Mouse (Mus musculus): ENCODE measurements around the gene Tm7sf2. TPM values are rescaled to one million over a fixed set of nuclear protein-coding genes. Genes with fewer than 3 reads are reported as not detected.

Gene Tm7sf2
- polyA plus RNA-seq, 1 experiment from 2014 or later: 9.2 TPM

GRCm38 (mm10) chr19:6088841-6089240 lies 20.7 kb upstream of the Tm7sf2 start:
- Histone ChIP-seq H3K27ac (ENCODE audit: poor library complexity, severe bottlenecking) (no peak overlapping the region), H3K4me1 (replicated peaks) (peaks cover 10% of the 10 kb centered on the region), H3K4me2 (no peak overlapping the region), H3K27me3 (replicated peaks) (no peaks in the 10 kb centered on the region), H3K4me3 (no peak overlapping the region), H3K9ac (no peak overlapping the region), H3K9me3 (replicated peaks) (no peaks in the 10 kb centered on the region), H3K36me3 (peaks cover 61% of the 10 kb centered on the region)
- ATAC-seq (ENCODE audit: insufficient number of reproducible peaks, low FRiP score): no peak
- 94% methylated on average over 13 of the region's 13 CpGs for WGBS

DNA sequence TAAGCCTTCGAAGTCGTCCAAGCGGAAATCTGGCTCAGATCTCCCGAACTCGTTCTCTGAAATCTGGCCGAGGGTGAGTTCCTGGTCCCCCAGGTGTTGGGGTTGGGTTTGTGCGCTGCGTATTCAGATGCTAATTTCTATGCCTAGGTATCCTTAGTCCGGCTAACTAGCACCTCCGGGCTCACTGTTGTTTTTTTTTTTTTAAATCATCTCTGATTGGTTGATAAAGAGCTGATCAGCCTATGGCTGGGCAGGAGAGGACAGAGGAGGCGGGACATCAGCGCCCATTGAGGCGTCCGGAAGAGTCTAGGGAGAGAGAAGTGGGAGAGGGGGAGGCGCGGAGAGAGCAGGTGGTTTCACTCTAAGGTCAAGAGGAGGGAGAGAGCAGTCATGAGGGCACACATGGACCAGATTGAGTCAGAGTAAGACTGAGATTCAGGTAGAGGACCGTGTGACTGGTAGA lies 17.3 kb upstream of the Tm7sf2 start:
- peak overlapping the region; percentile 53; the same call in 1 of the 2 replicates for H3K27ac ChIP-seq (ENCODE audit: poor library complexity, severe bottlenecking)
- H3K9me3 ChIP-seq (replicated peaks): no peaks in the 10 kb centered on the region
- peak overlapping the region; percentile 86 for H3K4me2 ChIP-seq
- ATAC-seq (ENCODE audit: insufficient number of reproducible peaks, low FRiP score): peak; percentile 80
- peak overlapping the region; percentile 83 for H3K4me3 ChIP-seq
- peak overlapping the region; percentile 81 for H3K9ac ChIP-seq
- peaks cover 17% of the 10 kb centered on the region for H3K4me1 ChIP-seq (replicated peaks)
- H3K36me3 ChIP-seq: peaks cover 55% of the 10 kb centered on the region
- WGBS: under 1% methylated on average over 17 of the region's 17 CpGs
- no peaks in the 10 kb centered on the region for H3K27me3 ChIP-seq (replicated peaks)

GRCm38 (mm10) chr19:6084478-6085248 lies 16.5 kb upstream of the Tm7sf2 start, which contains the start of the genes Zfpl1 and Cdca5:
Gene Zfpl1 (minus strand): TSS chr19:6084956.
Gene Cdca5 (plus strand): TSS chr19:6084983.
- H3K9me3 ChIP-seq (replicated peaks): no peaks in the 10 kb centered on the region
- under 1% methylated on average over 58 of the region's 58 CpGs for WGBS
- peak within 1 kb of the TSS; percentile 53; the same call in 1 of the 2 replicates for H3K27ac ChIP-seq (ENCODE audit: poor library complexity, severe bottlenecking)
- peaks cover 17% of the 10 kb centered on the region for H3K4me1 ChIP-seq (replicated peaks)
- H3K9ac ChIP-seq: peak within 1 kb of the TSS; percentile 81
- peak within 1 kb of the TSS; percentile 91 for H3K4me2 ChIP-seq
- peak; percentile 93 for ATAC-seq (ENCODE audit: insufficient number of reproducible peaks, low FRiP score)
- H3K36me3 ChIP-seq: peaks cover 55% of the 10 kb centered on the region
- peak within 1 kb of the TSS; percentile 83 for H3K4me3 ChIP-seq
- no peaks in the 10 kb centered on the region for H3K27me3 ChIP-seq (replicated peaks)

GRCm38 (mm10) chr19:6082156-6082555 lies 14.0 kb upstream of the Tm7sf2 start, which contains the start of gene Gm28374:
Gene Gm28374 (minus strand): TSS chr19:6082256.
- ATAC-seq (ENCODE audit: insufficient number of reproducible peaks, low FRiP score): no peak
- Histone ChIP-seq H3K4me3 (no peak within 1 kb of the TSS), H3K36me3 (peaks cover 32% of the 10 kb centered on the region), H3K27me3 (replicated peaks) (no peaks in the 10 kb centered on the region), H3K4me1 (replicated peaks) (peaks cover 17% of the 10 kb centered on the region), H3K4me2 (no peak within 1 kb of the TSS), H3K9me3 (replicated peaks) (no peaks in the 10 kb centered on the region), H3K9ac (no peak within 1 kb of the TSS), H3K27ac (ENCODE audit: poor library complexity, severe bottlenecking) (no peak within 1 kb of the TSS)
- WGBS: 83% methylated on average over 9 of the region's 9 CpGs

DNA sequence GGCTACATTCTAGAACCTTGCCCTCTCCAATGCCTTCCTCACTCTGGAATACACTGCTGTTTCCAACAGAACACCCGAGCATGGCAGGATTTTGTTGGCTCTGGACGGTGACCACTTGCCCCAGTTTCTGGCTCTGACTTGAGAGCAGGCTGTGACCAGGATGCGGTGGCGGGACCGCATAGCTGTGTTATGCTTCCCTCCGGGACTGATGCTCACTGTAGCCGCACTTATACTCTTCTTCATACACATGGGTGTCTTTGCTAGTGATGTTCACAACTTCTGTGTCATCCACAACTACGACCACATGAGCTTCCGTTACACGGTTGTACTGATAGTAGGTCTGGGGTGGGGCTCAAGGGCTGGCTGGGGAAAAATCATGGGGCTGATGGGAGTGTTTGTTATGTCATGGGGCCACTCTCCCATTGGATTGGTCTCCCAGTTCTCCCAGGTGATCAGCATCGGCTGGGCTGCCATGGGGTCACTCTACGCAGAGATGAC lies 11.9 kb upstream of the Tm7sf2 start, which contains the start of gene Tmem262:
Tmem262 (plus strand) TSS at position 51 of the 498 bp plus-strand sequence.
- WGBS: 92% methylated on average over 12 of the region's 12 CpGs
- Histone ChIP-seq H3K9ac (no peak within 1 kb of the TSS), H3K27ac (ENCODE audit: poor library complexity, severe bottlenecking) (no peak within 1 kb of the TSS), H3K27me3 (replicated peaks) (no peaks in the 10 kb centered on the region), H3K4me2 (no peak within 1 kb of the TSS), H3K4me1 (replicated peaks) (peaks cover 20% of the 10 kb centered on the region), H3K9me3 (replicated peaks) (no peaks in the 10 kb centered on the region), H3K36me3 (peaks cover 39% of the 10 kb centered on the region), H3K4me3 (no peak within 1 kb of the TSS)
- ATAC-seq (ENCODE audit: insufficient number of reproducible peaks, low FRiP score): no peak

- ATAC-seq (ENCODE audit: insufficient number of reproducible peaks, low FRiP score): peak; percentile 79
- Histone ChIP-seq H3K36me3 (peaks cover 54% of the 10 kb centered on the region), H3K9ac (peak within 1 kb of the TSS; percentile 79), H3K4me1 (replicated peaks) (peaks cover 8% of the 10 kb centered on the region), H3K4me3 (peak within 1 kb of the TSS; percentile 79), H3K27ac (ENCODE audit: poor library complexity, severe bottlenecking) (peak within 1 kb of the TSS; percentile 67), H3K9me3 (replicated peaks) (no peaks in the 10 kb centered on the region), H3K27me3 (replicated peaks) (no peaks in the 10 kb centered on the region), H3K4me2 (peak within 1 kb of the TSS; percentile 85)
- WGBS: 1% methylated on average over 33 of the region's 33 CpGs
These were observed 8.6 kb upstream of the Tm7sf2 start, which contains the start of gene Vps51 for GRCm38 (mm10) chr19:6076564-6077393. Gene Vps51 (minus strand): TSS chr19:6077231.

DNA sequence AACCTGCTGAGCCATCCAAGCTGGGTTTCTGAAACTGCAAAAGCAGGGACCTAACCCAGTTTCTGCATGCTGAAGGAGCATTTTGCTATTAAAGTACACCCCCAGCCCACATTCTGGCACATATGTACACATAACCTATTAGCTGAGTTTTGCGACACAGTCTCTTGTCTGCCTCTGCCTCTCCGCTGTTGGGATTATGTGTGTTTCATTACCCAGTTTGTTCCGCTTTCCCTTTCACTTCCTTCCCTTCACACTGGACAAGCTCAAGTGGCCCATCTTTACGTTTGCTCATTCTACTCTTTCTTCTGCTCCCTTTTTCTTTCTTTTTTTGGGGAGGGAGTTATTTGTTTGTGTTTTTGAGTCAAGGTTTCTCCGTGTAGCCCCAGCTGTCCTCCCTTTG lies 5.7 kb upstream of the Tm7sf2 start:
- ATAC-seq (ENCODE audit: insufficient number of reproducible peaks, low FRiP score): no peak
- WGBS: 87% methylated on average over 5 of the region's 5 CpGs
- Histone ChIP-seq H3K27ac (ENCODE audit: poor library complexity, severe bottlenecking) (no peak overlapping the region), H3K9me3 (replicated peaks) (no peaks in the 10 kb centered on the region), H3K4me3 (no peak overlapping the region), H3K9ac (no peak overlapping the region), H3K36me3 (peaks cover 61% of the 10 kb centered on the region), H3K27me3 (replicated peaks) (no peaks in the 10 kb centered on the region), H3K4me2 (no peak overlapping the region), H3K4me1 (replicated peaks) (peaks cover 8% of the 10 kb centered on the region)

DNA sequence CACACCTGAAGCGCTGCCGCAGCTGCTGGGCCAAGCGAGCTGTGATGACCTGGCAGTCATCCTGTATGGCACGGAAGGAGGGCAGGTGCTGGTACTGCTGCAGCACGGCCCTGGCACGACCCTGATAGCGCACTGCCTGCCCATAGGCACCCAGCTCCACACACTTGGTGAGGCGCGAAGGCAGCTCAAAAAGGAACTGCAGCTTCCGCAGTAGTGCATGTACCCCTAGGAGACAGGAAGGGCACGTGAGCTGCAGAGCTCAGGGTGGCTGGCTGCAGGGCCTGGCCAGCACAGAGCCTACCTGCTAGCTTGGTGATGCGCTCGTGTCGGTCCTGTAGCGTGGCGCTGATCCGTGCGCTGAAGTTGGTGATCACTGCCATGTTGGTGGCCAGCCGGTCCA lies 3.1 kb upstream of the Tm7sf2 start:
- Histone ChIP-seq H3K4me3 (no peak overlapping the region), H3K9me3 (replicated peaks) (no peaks in the 10 kb centered on the region), H3K27ac (ENCODE audit: poor library complexity, severe bottlenecking) (no peak overlapping the region), H3K27me3 (replicated peaks) (no peaks in the 10 kb centered on the region), H3K4me1 (replicated peaks) (peaks cover 22% of the 10 kb centered on the region), H3K9ac (no peak overlapping the region), H3K4me2 (no peak overlapping the region), H3K36me3 (peaks cover 66% of the 10 kb centered on the region)
- ATAC-seq (ENCODE audit: insufficient number of reproducible peaks, low FRiP score): no peak
- WGBS: 87% methylated on average over 19 of the region's 19 CpGs

GRCm38 (mm10) chr19:6070571-6071250 lies 2.5 kb upstream of the Tm7sf2 start:
- WGBS: 85% methylated on average over 31 of the region's 31 CpGs
- no peak for ATAC-seq (ENCODE audit: insufficient number of reproducible peaks, low FRiP score)

GRCm38 (mm10) chr19:6069851-6070250 lies 1.7 kb upstream of the Tm7sf2 start:
- Histone ChIP-seq H3K9ac (no peak overlapping the region), H3K4me3 (no peak overlapping the region), H3K9me3 (replicated peaks) (no peaks in the 10 kb centered on the region), H3K4me1 (replicated peaks) (peaks cover 20% of the 10 kb centered on the region), H3K27me3 (replicated peaks) (no peaks in the 10 kb centered on the region), H3K27ac (ENCODE audit: poor library complexity, severe bottlenecking) (no peak overlapping the region), H3K36me3 (peaks cover 53% of the 10 kb centered on the region), H3K4me2 (no peak overlapping the region)
- no peak for ATAC-seq (ENCODE audit: insufficient number of reproducible peaks, low FRiP score)
- 90% methylated on average over 10 of the region's 10 CpGs for WGBS

More at GRCm38 (mm10) chr19:6070571-6071250, 2.5 kb upstream of the Tm7sf2 start:
- Histone ChIP-seq H3K4me3 (no peak overlapping the region), H3K9ac (no peak overlapping the region), H3K27ac (ENCODE audit: poor library complexity, severe bottlenecking) (no peak overlapping the region), H3K9me3 (replicated peaks) (no peaks in the 10 kb centered on the region), H3K4me2 (no peak overlapping the region), H3K36me3 (peaks cover 62% of the 10 kb centered on the region), H3K27me3 (replicated peaks) (no peaks in the 10 kb centered on the region), H3K4me1 (replicated peaks) (peaks cover 20% of the 10 kb centered on the region)

Data from heart, embryonic 12.5 days (tissue).